Mouse (Mus musculus) ES-E14 (cell line): ENCODE results near the gene Gm28308.

ENCODE experiments used
- HCFC1 ChIP-seq: IDR thresholded peaks from 2 replicates; pipeline ENCODE4 v1.6.1; 2012; ENCODE audit warnings: low read length, inconsistent platforms, borderline replicate concordance; ENCODE audit not compliant: insufficient read depth
- MAFK ChIP-seq: IDR thresholded peaks from 2 replicates; pipeline ENCODE4 v1.6.1; 2014; ENCODE audit warnings: mild to moderate bottlenecking, low read depth, low read length, inconsistent platforms; ENCODE audit not compliant: insufficient read depth
- ZC3H11A ChIP-seq: IDR thresholded peaks from 2 replicates; pipeline ENCODE4 v1.6.1; 2012; ENCODE audit warnings: low read depth, mild to moderate bottlenecking, inconsistent platforms, low read length, borderline replicate concordance

DNA sequence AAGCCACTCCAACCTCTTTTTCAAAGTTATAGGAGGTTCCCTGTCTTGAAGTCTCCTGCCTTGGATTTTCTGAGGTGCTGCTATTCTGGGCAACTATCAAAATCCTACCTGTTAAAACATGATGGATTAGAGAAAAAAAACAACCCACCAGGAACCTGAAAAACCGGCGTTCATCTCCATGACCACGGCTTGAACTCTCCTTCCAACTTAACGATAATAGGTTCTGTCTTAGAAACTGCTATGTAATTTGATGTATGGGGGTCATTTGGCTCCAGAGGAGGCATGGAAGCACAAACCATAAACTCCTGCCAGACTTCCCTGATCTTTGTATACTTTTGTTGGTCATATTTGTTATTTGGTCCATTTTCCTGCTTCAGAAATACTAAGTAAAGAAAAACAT lies 39.5 kb downstream of the Gm28308 start:
- TF ChIP-seq HCFC1 (no peak), ZC3H11A (no peak), MAFK (no peak)
